Mouse (Mus musculus): ENCODE measurements at regions not wholly inside any gene's neighbourhood (a gene's known extent, or its start where the extent isn't known, plus 50 kb on each side); places are given as distances from the start of the nearest gene placed in this dataset.

DNA sequence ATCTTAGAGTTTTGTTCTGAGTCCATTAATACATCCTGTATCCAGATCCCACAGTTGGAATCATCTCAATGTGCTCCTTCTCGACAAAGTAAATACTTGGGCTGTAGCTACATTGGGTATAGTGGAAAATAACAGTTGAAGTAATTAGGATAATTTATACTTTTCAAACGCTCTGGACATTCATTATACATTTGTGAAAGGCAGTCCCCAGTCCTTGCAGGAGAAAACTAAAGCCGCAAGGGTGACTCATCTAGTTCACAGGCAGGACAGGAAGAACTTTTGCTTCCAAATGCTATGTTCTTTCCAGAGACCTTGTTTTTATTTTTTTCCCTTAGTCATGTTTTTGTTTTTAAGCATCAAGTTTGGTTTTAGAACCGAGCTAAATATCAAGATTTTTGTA is 218.8 kb downstream of the Gpr37 start:
- DNase-seq (ENCODE audit: low read depth, low spot score): no peak

GRCm38 (mm10) chr6:25463011-25463410 is 227.5 kb downstream of the Gpr37 start:
- DNase-seq (ENCODE audit: low read depth, low spot score): no peak

DNA sequence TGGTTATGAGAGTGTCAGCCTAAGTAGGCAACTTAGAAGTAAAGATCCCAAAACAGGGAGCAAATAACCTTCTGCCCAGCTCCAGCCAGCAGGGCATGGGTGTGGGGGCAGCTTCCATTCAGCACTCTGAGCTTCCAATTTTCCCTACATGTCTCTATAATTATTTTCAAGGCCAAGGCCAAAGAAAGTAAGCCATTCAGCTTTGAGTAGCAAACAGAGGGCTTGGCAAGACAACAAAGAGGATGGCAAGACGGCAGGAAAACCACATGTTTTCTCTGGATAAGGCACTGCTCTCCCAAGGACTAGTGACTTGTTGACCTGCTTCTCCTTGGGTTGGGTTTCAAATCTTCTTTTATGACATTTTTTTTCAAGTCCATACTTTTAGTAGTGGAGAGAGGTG is 240.1 kb downstream of the Gpr37 start:
- no peak for DNase-seq (ENCODE audit: low read depth, low spot score)

DNA sequence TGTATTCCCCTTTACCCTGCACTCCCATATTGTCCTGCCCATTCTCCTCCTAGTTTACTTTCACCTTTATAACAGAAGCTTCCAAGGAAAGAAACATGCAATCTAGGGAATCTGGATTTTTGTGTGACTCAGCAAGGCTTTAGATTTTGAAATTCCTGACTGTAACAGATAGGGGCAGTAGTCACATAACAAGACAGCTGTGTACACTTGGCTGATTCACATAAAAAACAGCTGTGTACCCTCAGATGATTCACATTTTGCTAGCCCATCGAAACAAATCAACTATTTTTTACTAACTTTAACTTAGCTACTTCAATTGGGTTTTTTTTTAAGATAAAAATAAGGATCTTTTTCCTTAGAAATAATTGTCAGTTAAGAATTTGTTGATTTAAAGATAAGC is 240.6 kb downstream of the Gpr37 start:
- DNase-seq (ENCODE audit: low read depth, low spot score): no peak

DNA sequence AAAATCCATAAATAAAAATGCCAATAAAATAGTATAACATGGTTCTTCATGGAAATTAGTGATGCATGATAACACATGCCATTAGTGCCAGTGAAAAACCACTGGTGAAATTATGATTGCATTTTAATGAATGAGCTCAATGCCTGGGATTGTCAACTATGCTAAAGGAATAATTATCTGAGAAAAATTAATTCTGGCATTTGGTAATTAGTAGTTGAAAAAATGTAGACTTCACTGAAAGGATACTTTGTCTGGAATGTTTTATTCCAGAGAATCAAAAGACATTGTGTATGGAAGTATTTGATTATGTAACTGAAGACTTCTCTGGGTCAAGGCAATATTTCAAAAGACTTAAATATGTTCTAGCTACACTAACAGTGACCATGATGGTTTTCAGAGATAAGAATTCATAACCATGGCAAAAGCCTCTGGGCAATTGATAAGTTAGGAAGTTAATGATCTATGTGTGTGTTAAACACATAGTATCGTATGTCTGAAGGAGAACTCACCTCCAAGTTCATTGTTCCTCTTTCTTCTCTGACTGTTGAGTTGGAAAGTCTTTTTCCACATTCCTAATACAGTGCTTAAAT is 245.1 kb downstream of the Gpr37 start:
- no peak for DNase-seq (ENCODE audit: low read depth, low spot score)

GRCm38 (mm10) chr6:25444092-25444491 is 246.4 kb downstream of the Gpr37 start:
- DNase-seq (ENCODE audit: low read depth, low spot score): no peak

DNA sequence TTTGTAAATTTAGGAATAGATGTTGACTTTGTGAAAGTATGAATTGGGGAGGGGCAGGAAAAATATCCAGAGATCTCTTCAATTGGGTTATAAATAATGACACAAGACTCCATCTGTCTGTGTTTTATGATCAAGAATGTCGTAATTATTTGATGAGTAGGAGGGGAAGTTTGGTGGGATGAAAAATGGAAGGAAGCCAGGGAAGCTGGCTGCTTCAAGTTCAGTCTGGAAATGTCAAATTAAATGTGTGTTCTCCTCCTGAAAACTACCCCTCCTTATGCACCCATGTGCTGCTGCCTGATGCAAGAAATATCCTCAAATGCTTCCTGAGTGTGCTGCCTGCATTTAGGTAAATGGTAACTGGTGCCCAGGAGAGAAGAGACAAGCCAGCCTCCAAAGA is 246.8 kb downstream of the Gpr37 start:
- DNase-seq (ENCODE audit: low read depth, low spot score): no peak

DNA sequence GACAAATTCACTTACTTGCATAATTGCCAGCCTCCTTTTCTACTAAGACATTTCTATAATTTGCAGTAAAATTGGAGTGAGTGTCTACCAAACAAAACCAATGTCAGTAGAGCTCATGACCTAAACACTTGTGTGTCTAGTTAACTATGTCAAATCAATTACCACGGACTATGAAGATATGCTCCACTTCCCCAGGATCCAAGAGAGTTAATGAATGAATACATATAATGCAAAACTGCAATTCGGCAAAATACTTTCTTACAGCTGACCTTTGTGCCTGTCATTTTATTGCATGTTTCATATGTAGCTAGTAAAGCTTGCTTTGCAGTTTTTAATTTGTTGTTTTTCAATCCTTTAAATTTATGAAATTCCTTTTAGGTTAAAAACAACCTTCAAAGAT is 248.4 kb downstream of the Gpr37 start:
- DNase-seq (ENCODE audit: low read depth, low spot score): no peak

DNA sequence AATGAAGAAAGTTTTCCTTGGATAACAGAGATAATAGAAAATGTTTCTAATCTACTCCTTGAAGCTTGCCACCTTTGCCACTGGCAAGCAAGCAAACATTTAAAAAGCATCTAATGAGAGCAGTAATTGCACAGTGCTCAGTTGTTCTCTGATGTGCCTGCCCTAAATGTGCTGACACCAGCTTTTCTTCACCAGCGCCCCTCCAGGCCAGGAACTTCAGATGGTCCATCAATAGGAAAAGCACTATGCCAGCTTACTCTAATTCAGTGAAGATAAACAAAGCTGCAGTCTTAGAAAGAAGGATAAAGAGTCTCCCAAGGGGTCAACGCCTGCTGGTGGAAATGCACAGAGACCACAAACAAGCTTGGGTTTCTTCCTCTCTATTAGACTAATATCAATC is 252.7 kb downstream of the Gpr37 start:
- DNase-seq (ENCODE audit: low read depth, low spot score): peak; percentile 21

DNA sequence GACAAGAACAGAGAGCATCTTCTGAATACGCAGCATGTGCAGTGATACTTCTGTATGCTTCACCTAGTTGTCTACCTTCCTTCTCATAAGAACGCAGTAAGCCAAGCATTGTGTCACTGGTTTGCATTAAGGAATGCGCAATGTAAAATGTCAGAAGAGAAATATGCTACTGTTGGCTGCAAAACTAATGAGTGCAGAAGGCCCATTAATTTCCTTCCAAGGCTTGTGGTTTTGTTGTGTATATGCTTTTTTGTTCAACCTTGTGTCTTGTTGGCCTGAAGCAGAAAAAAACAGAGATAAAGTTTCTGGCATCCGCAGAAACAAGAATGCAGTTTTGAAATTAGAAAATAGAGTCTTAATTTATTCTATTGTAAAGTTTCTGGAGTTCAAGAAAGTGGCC is 261.5 kb downstream of the Gpr37 start:
- DNase-seq (ENCODE audit: low read depth, low spot score): no peak

GRCm38 (mm10) chr6:25418820-25419219 is 271.7 kb downstream of the Gpr37 start:
- no peak for DNase-seq (ENCODE audit: low read depth, low spot score)

DNA sequence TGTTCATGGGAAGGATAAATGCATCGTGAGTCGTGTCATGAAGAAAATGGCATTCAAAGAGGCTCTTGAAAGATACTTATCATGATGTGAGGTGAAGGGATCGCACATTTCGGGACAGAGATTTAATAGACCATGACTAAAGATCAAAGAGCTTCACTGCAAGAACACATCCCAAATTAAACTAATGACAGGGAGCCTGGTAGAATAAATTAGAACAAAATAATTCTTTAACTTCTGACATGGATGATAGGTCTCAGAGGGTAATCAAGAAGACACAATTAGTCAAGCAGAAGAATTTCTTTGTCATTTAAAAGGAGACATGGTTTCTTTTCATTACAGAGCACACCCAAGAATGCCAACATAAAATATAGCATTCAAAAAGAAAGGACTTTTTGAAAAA is 300.7 kb downstream of the Gpr37 start:
- no peak for DNase-seq (ENCODE audit: low read depth, low spot score)
